Mouse (Mus musculus) heart, adult 2 months (tissue): ENCODE data around the gene Ampd3. TPM values are rescaled to one million over a fixed set of nuclear protein-coding genes. Genes with fewer than 3 reads are reported as not detected.

Experiments used
- DNase-seq, 2 experiments: peaks; one replicate each; pipeline ENCODE4 v3.0.0; 2021
- H3K27ac ChIP-seq: fragments of 200-600 bp; 2 replicates; pipeline ENCODE4 v1.8.1; 2022
- H3K27me3 ChIP-seq: fragments of 200-500 bp; 2 replicates; pipeline ENCODE4 v1.6.1; 2012; ENCODE audit warnings: mild to moderate bottlenecking, low read length, inconsistent platforms, mixed read lengths; ENCODE audit not compliant: control insufficient read depth, insufficient read depth
- H3K36me3 ChIP-seq: fragments of 200-500 bp; 2 replicates; pipeline ENCODE4 v1.6.1; 2012; ENCODE audit warnings: low read length, inconsistent platforms; ENCODE audit not compliant: control insufficient read depth, insufficient read depth
- H3K4me1 ChIP-seq: fragments of 200-500 bp; 2 replicates; pipeline ENCODE4 v1.6.1; 2011; ENCODE audit warnings: low read length; ENCODE audit not compliant: control insufficient read depth, insufficient read depth
- H3K4me3 ChIP-seq: fragments of 200-600 bp; 2 replicates; pipeline ENCODE4 v1.8.1; 2022
- H3K79me2 ChIP-seq: fragments of 200-500 bp; replicated peaks from 2 replicates; pipeline ENCODE4 v1.6.1; 2012; ENCODE audit warnings: mild to moderate bottlenecking, inconsistent platforms, low read length, moderate library complexity, mixed read lengths; ENCODE audit not compliant: control insufficient read depth, insufficient read depth
- H3K9ac ChIP-seq: fragments of 200-500 bp; 2 replicates; pipeline ENCODE4 v1.6.1; 2012; ENCODE audit warnings: low read depth, mild to moderate bottlenecking, control low read depth, inconsistent platforms, low read length, mixed read lengths
- CTCF ChIP-seq: fragments of 200-600 bp; IDR thresholded peaks from 2 replicates; pipeline ENCODE4 v1.8.1; 2022; ENCODE audit warnings: antibody characterized with exemption, mild to moderate bottlenecking, moderate library complexity
- EP300 ChIP-seq: fragments of 200-500 bp; IDR thresholded peaks from 2 replicates; pipeline ENCODE4 v1.6.1; 2011; ENCODE audit warnings: low read depth, low read length, control low read depth; ENCODE audit not compliant: insufficient read depth
- POLR2A ChIP-seq: fragments of 200-500 bp; IDR thresholded peaks from 2 replicates; pipeline ENCODE4 v1.6.1; 2011; ENCODE audit warnings: mild to moderate bottlenecking, low read depth, low read length, control low read depth; ENCODE audit not compliant: insufficient read depth
- WGBS: fragments of 180-500 bp; shearing (Covaris S2); methylation state at CpG from one replicate; pipeline ENCODE4 v1.1.7; 2018; 5-methylcytosine and 5-hydroxymethylcytosine counted together
- intact Hi-C: fragments of 180-260 bp; cut with DNase I; formaldehyde crosslinking; loops from one replicate; pipeline ENCODE4 v1.15.1; 2025
- polyA plus RNA-seq: library from polyadenylated mRNA; depleted of rRNA; stranded (reverse); fragments of >200 nt; gene quantifications from 2 replicates; pipeline ENCODE4 v1.2.3, GENCODE M21; 2012
- total RNA-seq, 2 experiments: library from RNA; stranded (reverse); gene quantifications; 2 replicates each; pipeline ENCODE4 v1.2.3; 2021

Ampd3 gene
- total and polyA plus RNA-seq, 3 experiments = 29.9 to 43.6 (median 38.9) TPM

DNA sequence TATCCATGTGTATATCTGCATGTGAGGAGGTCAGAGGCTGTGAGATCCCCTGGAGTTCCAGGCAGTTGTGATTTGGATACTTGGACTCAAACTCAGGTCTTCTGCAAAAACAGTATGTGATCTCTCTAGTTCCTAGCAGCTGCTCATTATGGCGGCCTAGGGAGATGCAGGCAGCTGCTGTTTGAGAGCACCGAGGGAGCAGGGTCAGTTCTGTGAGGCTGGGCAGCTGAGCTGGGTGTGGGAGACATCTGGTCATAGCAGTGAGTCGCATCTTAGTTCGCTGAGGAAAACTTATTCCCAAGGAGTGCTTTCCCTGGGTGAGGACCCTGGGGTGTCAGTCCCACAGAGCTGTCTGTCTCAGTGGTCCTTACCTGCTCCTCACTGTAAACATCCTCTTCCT lies 26.7 kb downstream of the Ampd3 start:
- intact Hi-C loops = no loop called here
- Histone ChIP-seq H3K36me3 (no peaks in the 10 kb centered on the region), H3K79me2 (no peaks in the 10 kb centered on the region), H3K4me3 (no peak overlapping the region), H3K9ac (no peak overlapping the region), H3K27me3 (no peaks in the 10 kb centered on the region), H3K4me1 (no peaks in the 10 kb centered on the region; the same call in 1 of the 2 replicates), H3K27ac (no peak overlapping the region)
- TF ChIP-seq POLR2A (no peak), EP300 (no peak), CTCF (no peak)
- DNase-seq = no peak
- 77% methylated on average over 4 of the region's 4 CpGs for WGBS

DNA sequence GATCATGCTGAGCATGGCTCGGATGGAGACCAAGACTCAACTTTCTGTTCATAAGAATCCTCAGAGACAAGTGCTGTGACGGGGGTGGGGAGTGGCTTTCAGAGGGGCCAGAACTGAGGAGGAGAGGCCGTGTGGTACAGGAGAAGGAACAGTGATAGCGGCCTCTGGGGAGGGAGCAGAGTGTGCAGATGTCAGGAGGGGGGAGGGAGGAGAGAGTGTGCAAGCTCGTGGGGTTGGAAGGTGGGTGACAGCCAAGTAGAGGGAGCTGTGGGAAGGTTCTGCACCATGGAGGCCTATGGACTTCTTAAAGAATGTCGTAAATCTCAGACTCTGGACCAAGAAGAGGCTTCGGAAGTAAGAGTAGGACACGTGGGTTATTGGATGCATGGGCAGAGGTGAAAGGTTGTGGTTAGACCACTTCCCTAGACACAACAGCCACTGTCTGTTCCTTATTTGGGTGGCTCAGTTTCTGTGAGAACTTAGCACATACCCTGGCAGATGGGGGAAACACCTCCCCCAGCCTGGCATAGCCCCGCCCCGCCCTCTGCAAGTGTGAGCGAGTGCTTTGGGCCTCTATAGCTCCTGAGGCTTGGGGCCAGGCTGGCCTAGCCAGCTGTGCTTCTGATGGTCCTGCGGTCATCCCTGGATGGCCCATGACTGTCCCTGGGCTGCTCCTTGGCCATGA lies 28.5 kb downstream of the Ampd3 start:
- DNase-seq = peak in 1 of 2 experiments; percentile 47
- TF ChIP-seq EP300 (no peak), CTCF (no peak), POLR2A (no peak)
- no peaks in the 10 kb centered on the region for H3K36me3 ChIP-seq
- intact Hi-C loops = no loop called here
- H3K27me3 ChIP-seq = no peaks in the 10 kb centered on the region
- H3K9ac ChIP-seq = no peak overlapping the region
- WGBS = 69% methylated on average over 12 of the region's 12 CpGs
- no peak overlapping the region for H3K4me3 ChIP-seq
- H3K27ac ChIP-seq = no peak overlapping the region
- no peaks in the 10 kb centered on the region for H3K79me2 ChIP-seq
- no peaks in the 10 kb centered on the region; the same call in 1 of the 2 replicates for H3K4me1 ChIP-seq

DNA sequence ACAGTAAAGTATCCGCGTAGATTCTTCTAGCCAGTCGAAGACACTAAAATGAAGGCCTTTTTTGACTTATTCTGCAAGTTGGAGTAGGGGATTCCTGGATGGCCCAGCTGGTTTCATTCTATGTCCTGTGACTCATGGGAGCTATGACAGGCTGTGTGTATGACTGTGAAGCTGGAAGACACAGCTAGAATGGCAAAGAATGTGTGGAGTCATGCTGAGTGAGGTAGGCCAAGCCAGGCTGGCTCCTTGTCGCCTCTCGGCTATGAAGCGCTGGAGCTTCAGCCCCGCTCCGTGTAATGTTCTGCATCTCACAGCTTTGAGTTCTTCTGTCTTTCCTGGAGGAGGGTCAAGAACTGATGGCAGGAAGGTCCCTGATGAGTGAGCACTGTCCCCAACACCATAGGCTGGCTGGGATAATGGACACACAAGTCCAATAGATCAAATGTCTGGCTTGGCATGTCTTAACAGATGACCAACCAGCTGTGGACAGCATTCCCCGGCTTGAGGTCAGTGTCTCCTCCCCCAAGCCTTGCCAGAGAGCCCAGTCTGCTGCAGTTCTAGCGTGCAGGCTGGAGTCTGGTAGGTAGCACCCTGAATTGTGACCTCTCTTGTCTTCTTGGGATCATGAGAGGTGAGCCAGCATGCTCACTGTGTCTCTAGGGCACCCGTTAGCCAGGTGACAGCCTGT lies 29.9 kb downstream of the Ampd3 start:
- H3K27me3 ChIP-seq = no peaks in the 10 kb centered on the region
- TF ChIP-seq POLR2A = no peak
- TF ChIP-seq EP300 = no peak
- no peak for TF ChIP-seq CTCF
- no peaks in the 10 kb centered on the region for H3K36me3 ChIP-seq
- H3K27ac ChIP-seq = no peak overlapping the region
- no peaks in the 10 kb centered on the region; the same call in 1 of the 2 replicates for H3K4me1 ChIP-seq
- no peak overlapping the region for H3K4me3 ChIP-seq
- no peaks in the 10 kb centered on the region for H3K79me2 ChIP-seq
- no peak for DNase-seq
- WGBS = 71% methylated on average over 11 of the region's 11 CpGs
- intact Hi-C loops = no loop called here
- H3K9ac ChIP-seq = no peak overlapping the region

DNA sequence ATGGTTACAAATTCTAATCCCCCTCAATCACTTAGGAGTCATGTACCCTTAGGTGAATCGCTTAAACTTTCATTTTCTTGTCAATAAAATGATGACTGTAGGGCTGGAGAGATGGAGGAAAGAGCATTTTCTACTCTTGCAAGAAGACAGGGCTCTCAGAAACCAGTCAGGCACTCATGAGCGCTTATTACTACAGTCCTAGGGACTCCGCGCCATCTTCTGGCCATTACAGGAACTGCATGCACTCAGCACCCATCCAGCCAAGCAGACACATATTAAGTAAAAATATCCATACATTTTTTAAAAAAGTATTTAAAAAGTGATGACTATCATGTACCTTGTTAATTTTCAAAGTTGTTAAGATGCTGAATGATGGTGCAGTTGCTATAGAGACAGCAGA lies 33.0 kb downstream of the Ampd3 start:
- Histone ChIP-seq H3K27me3 (no peaks in the 10 kb centered on the region), H3K27ac (no peak overlapping the region), H3K9ac (no peak overlapping the region), H3K36me3 (no peaks in the 10 kb centered on the region), H3K79me2 (no peaks in the 10 kb centered on the region), H3K4me1 (no peaks in the 10 kb centered on the region; the same call in 1 of the 2 replicates), H3K4me3 (no peak overlapping the region)
- peak; percentile 79 to 85 for DNase-seq
- TF ChIP-seq EP300 (peak; percentile 92), POLR2A (no peak), CTCF (no peak)
- 2% methylated on average over 4 of the region's 4 CpGs for WGBS
- intact Hi-C loops = loop anchor here (1.0 to 10.0 kb wide), 6 partner anchors 28 to 514 kb away; no protein-coding TSS in a partner anchor

DNA sequence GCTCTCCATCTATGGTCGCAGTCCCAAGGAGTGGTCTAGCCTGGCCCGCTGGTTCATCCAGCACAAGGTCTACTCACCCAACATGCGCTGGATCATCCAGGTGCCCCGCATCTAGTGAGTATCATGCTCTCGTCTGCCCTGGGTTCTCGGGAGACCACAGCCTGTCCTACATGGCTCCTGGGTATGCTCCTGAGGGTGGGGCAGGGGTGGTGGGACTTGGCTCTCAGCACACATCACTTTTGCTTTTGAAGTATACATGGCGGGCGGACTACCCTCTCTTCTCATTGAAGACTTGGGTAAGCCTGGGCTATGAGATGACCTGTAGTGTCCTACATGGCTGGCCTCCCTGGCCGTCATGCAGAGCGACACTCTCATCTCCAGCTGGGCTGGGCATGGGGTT lies 35.1 kb downstream of the Ampd3 start:
- H3K4me3 ChIP-seq = no peak overlapping the region
- DNase-seq = no peak
- intact Hi-C loops = loop anchor here (5.0 to 10.0 kb wide), 4 partner anchors 151 to 516 kb away; no protein-coding TSS in a partner anchor
- 96% methylated on average over 10 of the region's 10 CpGs for WGBS
- TF ChIP-seq POLR2A = no peak
- TF ChIP-seq EP300 = no peak
- TF ChIP-seq CTCF = no peak
- no peaks in the 10 kb centered on the region for H3K27me3 ChIP-seq
- no peak overlapping the region for H3K27ac ChIP-seq
- no peaks in the 10 kb centered on the region; the same call in 1 of the 2 replicates for H3K36me3 ChIP-seq
- H3K9ac ChIP-seq = no peak overlapping the region
- no peaks in the 10 kb centered on the region for H3K79me2 ChIP-seq
- H3K4me1 ChIP-seq = peaks cover 3% of the 10 kb centered on the region; the same call in 1 of the 2 replicates

DNA sequence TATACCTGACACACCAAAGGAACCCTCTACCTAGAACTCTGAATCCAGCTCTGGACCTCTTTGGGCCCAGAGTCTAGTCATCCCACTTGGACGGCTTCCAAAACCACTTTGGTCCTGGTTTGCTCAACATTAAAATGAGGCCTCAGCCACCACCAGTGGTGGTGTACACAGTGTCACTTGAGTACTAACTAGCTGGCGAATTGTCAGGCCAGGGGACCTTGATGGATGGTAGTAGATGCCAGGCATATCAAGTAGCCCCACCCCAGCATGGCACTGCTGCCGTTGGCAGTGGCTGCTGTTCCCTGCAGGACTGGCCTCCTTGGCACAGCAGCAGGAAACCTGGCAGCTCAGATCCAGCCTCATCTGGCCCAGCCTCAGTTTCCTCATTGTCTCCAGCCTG lies 36.3 kb downstream of the Ampd3 start:
- H3K36me3 ChIP-seq = no peaks in the 10 kb centered on the region; the same call in 1 of the 2 replicates
- WGBS = 43% methylated on average over 3 of the region's 3 CpGs
- TF ChIP-seq CTCF (no peak), EP300 (0 out of 2 replicates have a peak, but pooled peaks have one; percentile 30)
- no peak overlapping the region for H3K27ac ChIP-seq
- H3K27me3 ChIP-seq = no peaks in the 10 kb centered on the region
- intact Hi-C loops = loop anchor here (5.0 to 10.0 kb wide), 4 partner anchors 152 to 517 kb away; no protein-coding TSS in a partner anchor
- H3K4me1 ChIP-seq = peaks cover 3% of the 10 kb centered on the region; the same call in 1 of the 2 replicates
- H3K9ac ChIP-seq = no peak overlapping the region
- no peak overlapping the region for H3K4me3 ChIP-seq
- DNase-seq = peak; percentile 36 to 70
- H3K79me2 ChIP-seq = no peaks in the 10 kb centered on the region
